Mouse (Mus musculus): ENCODE measurements around the gene Cep63. TPM values are rescaled to one million over a fixed set of nuclear protein-coding genes. Genes with fewer than 3 reads are reported as not detected.

Gene Cep63
- polyA plus RNA-seq (2017; shearing (Covaris generic)): 10 to 100 TPM; 52.0 to 61.4 TPM

DNA sequence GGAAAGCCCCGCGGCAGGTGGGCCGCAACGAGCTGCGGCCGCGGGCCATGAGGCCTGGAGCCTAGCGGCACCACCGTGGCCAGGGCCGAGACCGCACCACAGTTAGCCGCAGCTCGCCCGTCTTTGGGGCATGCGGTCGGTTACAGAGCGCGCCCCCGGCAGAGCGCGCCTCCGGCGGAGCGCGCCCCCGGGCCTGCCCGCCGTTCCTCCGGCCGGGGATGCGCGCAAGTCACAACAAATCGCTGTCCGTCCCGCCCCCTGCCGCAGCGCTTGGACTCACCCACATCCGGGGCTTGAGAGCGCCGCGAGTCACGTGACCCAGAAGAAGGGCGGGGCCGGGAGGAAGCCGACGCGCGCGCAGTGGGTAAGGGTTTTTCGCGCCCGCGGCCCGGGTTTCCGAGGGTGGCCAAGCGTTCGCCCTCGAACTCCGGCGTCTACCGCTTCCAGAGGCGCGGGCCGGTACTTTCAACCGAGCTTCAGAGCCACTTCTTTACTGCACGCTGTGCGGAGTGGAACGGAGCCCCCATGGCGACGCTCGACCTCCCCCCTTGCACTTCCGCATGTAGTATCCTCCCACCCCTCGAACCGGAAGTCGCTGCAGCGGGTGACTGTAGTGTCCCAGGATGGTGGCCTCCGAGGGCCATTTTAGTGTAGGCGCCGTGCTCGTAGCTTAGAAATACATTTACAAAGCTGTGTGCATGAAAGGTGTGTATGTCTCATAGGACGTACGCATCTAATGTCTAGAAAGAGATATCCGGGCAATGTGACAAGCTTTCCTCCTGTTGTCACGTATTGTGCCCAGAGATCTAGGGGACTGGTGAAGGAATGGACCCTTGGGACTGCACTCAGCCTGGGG is at the start of gene Cep63, which contains the start of gene Anapc13:
Gene Cep63, minus strand, starts transcription at position 552 of the 856 bp plus-strand sequence.
Gene Anapc13, plus strand, starts transcription at position 314 of the 856 bp plus-strand sequence.
- peak; percentile 82 for ATAC-seq

DNA sequence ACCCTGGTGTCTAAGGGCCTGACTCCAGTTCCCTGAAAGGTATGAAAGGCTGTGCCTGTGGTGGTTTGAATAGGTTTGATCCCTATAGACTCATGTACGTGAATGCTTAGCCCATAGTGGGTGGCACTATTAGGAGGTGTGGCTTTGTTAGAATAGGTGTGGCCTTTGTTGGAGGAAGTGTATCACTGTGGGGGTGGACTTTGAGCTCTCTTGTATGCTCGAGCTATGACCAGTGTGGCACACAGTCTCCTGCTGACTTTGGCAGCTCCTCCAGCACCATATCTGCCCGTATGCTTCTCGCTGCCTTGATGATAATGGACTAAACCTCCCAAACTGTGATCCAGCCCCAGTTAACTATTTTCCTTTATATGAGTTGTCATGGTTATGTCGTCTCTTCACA is 49.6 kb upstream of the Cep63 start:
- ATAC-seq: no peak

DNA sequence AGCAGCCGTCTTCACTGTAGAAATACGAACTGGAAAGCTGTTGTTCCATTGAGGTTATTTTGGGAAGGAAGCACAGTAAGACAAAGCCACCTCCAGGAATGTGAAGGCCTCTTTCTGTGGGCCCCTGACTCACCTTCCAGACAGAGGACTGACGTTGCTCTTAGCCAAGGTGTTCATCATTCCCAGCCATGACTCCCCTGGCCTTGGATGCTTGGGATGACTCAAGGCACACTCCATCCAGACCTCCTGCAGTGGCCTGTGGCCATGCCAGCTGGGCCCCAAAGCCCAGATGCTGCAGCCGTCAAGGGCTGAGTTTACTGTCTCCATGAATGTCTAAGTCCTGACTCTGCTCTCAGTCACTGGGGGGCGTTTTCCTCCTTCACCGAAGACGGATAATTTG is 47.0 kb upstream of the Cep63 start:
- no peak for ATAC-seq

DNA sequence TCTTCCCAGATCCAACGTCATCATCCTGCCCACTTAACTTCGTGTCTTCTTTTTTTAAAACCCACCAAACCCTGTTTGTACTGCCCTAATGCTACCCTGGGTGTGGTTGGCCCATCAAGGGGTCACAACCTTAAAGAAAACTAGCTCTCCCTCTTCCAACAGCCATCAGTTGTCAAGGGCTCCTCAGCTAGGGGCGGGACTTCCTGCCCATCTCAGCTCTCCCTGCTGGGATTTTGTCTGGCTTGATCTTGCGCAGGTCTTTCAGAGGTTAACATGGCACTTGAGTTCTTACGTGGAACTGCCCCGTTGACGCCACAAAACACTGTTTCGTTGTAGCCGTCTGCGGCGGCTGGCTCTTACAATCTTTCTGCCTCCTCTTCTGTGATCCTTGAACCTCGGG is 42.6 kb upstream of the Cep63 start:
- no peak for ATAC-seq

DNA sequence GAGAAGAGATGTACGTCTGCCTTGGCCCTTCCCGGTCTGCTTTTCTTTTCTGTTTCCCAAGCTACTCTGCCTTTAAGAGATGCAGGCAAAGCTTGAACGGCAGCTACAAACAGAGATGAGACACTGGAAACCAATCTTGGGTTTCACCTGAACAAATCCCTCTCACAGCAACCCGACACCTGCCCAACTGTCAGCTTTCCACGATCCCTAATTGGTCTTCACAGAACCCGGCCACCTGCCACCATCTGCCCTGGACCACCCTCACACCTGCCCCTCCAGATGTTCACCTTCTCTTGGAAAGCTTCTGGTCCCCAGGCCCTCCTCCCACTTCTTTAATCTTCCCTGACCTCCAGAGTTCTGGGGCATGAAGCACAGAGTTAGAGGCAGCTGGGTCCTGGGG is 41.8 kb upstream of the Cep63 start:
- no peak for ATAC-seq

- ATAC-seq: no peak
These were observed 30.2 kb upstream of the Cep63 start for GRCm38 (mm10) chr9:102656355-102657095.

GRCm38 (mm10) chr9:102651199-102651720 is 24.9 kb upstream of the Cep63 start:
- ATAC-seq: no peak

DNA sequence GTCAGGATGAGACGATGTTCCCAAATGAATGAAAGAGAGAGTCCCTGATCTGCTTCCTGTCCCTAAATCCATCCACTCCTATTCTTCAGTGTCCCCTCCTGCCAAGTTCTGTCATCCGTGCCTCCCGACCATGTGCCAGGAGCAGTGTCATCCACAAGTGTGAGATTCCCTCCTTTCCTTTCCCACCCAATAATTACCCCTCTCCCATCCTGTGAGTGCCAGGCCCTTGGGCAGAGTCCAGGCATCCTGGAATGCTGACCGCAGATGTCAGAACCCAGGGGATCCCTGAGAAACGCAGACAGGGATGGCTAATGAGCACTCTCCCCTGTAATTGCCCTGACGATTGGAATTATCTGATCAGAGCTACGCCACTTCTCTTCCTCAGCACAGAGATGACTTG is 24.3 kb upstream of the Cep63 start:
- no peak for ATAC-seq

GRCm38 (mm10) chr9:102649917-102650527 is 23.7 kb upstream of the Cep63 start:
- no peak for ATAC-seq

DNA sequence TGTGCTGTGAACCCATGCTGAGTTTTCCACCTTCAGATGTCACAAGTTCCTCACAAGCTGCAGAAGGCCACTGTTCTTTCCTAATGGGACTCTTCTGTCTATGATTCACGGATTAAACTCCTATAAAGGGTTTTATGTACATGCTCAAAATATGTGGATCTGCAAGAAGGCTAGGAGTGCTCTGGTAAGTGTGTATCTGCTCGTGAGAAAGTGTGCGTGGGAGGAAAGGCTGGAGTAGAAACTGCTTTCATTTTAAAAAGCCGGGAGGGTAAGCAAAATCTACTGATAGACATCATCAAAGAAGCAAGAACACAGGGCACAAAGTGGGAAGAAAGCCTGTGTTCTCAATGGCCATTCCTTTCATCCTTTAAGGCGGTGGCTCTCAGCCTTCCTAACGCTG is 20.7 kb upstream of the Cep63 start:
- ATAC-seq: no peak

GRCm38 (mm10) chr9:102645119-102645695 is 18.9 kb upstream of the Cep63 start:
- no peak for ATAC-seq

- ATAC-seq: no peak
These were observed 17.3 kb upstream of the Cep63 start for GRCm38 (mm10) chr9:102643486-102644101.

DNA sequence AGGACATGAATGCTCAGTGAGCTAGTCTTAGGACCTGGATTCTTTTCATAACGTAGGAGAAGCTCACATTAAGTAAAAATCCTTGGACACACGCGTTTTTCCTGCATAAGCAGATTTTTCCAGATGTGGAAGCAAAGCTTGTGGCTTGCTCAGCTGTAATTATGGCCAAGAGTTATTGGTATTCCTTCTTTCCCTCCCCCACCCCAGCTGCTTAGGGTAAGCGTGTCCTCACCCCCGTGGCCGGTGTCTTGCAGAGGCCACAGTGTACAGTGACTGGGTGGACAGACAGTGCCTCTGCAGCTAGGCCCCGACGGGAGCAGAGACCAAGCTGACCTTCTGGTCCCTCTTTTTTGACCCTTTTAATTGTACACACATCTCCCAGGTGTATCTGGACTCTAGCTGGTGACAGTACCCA is 16.7 kb upstream of the Cep63 start:
- ATAC-seq: no peak

GRCm38 (mm10) chr9:102641531-102641930 is 15.2 kb upstream of the Cep63 start:
- ATAC-seq: no peak

DNA sequence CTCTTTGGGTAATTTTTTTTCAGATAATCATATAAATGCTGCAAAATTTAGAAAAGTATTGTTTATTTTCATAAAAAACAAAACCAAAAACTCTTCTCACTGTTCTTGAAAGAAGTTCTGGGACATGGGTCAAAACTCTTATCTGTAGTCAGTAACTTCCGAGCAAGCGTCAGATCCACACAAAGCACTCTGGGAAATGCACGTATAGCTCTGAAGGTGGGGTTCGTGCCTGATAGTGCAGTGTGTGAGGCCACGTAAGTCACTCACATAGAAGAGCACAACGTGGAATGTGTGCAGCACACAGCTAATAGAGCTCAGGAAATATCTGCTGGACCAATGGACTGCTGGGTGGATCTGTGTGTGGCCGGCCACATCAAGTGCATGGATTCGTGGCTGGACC is 13.2 kb upstream of the Cep63 start:
- no peak for ATAC-seq

- no peak for ATAC-seq
These were observed 12.6 kb upstream of the Cep63 start for GRCm38 (mm10) chr9:102638963-102639362.

DNA sequence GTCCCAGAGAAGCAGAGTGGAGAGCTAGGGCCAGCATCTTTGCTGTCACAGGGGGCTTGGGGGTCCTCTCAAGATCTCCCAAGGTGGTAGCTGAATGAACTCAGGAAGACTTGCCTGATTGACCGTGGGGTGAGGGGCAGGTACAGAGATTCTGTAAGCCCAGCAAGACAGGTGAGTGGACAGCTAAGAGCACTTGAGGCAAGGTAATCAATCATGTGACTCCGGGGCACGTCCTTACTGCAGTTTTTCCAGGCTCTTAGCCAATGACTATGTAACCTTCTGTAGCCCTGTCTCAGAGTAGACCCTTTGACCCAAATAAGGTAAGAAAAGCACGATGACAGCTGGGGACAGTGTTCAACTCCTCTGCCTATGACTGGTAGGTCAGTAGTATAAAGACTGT is 10.8 kb upstream of the Cep63 start:
- ATAC-seq: no peak

GRCm38 (mm10) chr9:102636553-102636952 is 10.2 kb upstream of the Cep63 start:
- ATAC-seq: peak; percentile 81

DNA sequence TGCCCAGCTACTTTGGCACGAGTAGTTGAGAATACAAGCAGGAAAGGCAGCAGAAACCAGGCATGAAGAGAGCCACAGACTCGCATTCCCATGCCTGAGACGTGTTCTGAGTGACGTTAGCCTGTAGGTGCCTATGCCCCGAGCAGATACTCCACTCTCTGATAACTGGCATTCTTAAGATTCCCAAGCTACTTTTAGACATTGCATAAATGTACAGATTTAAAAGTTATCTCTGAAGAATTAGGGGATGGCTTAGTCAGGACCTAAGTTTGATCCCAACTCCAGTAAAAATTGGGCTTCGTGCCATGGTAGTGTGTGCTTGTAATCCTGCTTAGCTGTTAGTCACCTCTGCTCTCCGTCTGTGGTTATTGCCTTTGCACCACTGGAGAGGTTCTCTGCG is 8.1 kb upstream of the Cep63 start:
- ATAC-seq: no peak

- peak; percentile 88 for ATAC-seq
These were observed 6.7 kb upstream of the Cep63 start for GRCm38 (mm10) chr9:102632923-102633537.

GRCm38 (mm10) chr9:102632173-102632572 is 5.8 kb upstream of the Cep63 start:
- no peak for ATAC-seq
